Mouse (Mus musculus): ENCODE results near the gene Cdc42bpa. TPM values are rescaled to one million over a fixed set of nuclear protein-coding genes. Genes with fewer than 3 reads are reported as not detected.

Gene Cdc42bpa
- polyA plus RNA-seq (2016; fragmentation: Nextera tagmentation; extraction: Ambion mirVana): 22.2 and 22.4 TPM in 2 replicates

GRCm38 (mm10) chr1:179959721-179960542 lies at the start of gene Cdc42bpa:
Gene Cdc42bpa (plus strand): TSS chr1:179960472.
- Histone ChIP-seq H3K9me3 (no peaks in the 10 kb centered on the region), H3K4me2 (replicated peaks) (peak within 1 kb of the TSS; percentile 77), H3K36me3 (no peaks in the 10 kb centered on the region), H3K4me1 (peaks cover 20% of the 10 kb centered on the region), H3K9ac (replicated peaks) (peak within 1 kb of the TSS; percentile 93), H3K27ac (replicated peaks) (peak within 1 kb of the TSS; percentile 94), H3K27me3 (no peaks in the 10 kb centered on the region), H3K4me3 (peak within 1 kb of the TSS; percentile 87)
- peak; percentile 93 for ATAC-seq (ENCODE audit: low FRiP score, low read depth)
- under 1% methylated on average over 79 of the region's 128 CpGs for WGBS

GRCm38 (mm10) chr1:179913471-179913870 lies 46.8 kb upstream of the Cdc42bpa start:
- no peak overlapping the region for H3K9ac ChIP-seq (replicated peaks)
- no peaks in the 10 kb centered on the region for H3K36me3 ChIP-seq
- H3K4me3 ChIP-seq: no peak overlapping the region
- no peak overlapping the region for H3K4me2 ChIP-seq (replicated peaks)
- WGBS: 82% methylated on average over 4 of the region's 4 CpGs
- no peak overlapping the region for H3K27ac ChIP-seq (replicated peaks)
- no peaks in the 10 kb centered on the region for H3K9me3 ChIP-seq
- H3K27me3 ChIP-seq: no peaks in the 10 kb centered on the region
- no peaks in the 10 kb centered on the region for H3K4me1 ChIP-seq
- no peak for ATAC-seq (ENCODE audit: low FRiP score, low read depth)

- ATAC-seq (ENCODE audit: low FRiP score, low read depth): no peak
- H3K9ac ChIP-seq (replicated peaks): no peak overlapping the region
- 52% methylated on average over 4 of the region's 4 CpGs for WGBS
These were observed 43.2 kb upstream of the Cdc42bpa start for GRCm38 (mm10) chr1:179917036-179917435.

GRCm38 (mm10) chr1:179917481-179917880 lies 42.8 kb upstream of the Cdc42bpa start:
- Histone ChIP-seq H3K4me3 (no peak overlapping the region), H3K4me2 (replicated peaks) (no peak overlapping the region), H3K9ac (replicated peaks) (no peak overlapping the region), H3K36me3 (no peaks in the 10 kb centered on the region), H3K27ac (replicated peaks) (no peak overlapping the region), H3K27me3 (no peaks in the 10 kb centered on the region), H3K4me1 (no peaks in the 10 kb centered on the region), H3K9me3 (no peaks in the 10 kb centered on the region)
- ATAC-seq (ENCODE audit: low FRiP score, low read depth): no peak
- 78% methylated on average over 11 of the region's 11 CpGs for WGBS

More at GRCm38 (mm10) chr1:179917036-179917435, 43.2 kb upstream of the Cdc42bpa start:
- H3K4me3 ChIP-seq: no peak overlapping the region
- H3K4me2 ChIP-seq (replicated peaks): no peak overlapping the region
- no peaks in the 10 kb centered on the region for H3K4me1 ChIP-seq
- no peaks in the 10 kb centered on the region for H3K27me3 ChIP-seq
- H3K36me3 ChIP-seq: no peaks in the 10 kb centered on the region
- no peak overlapping the region for H3K27ac ChIP-seq (replicated peaks)
- no peaks in the 10 kb centered on the region for H3K9me3 ChIP-seq

- WGBS: 88% methylated on average over 8 of the region's 8 CpGs
- H3K4me3 ChIP-seq: no peak overlapping the region
- H3K4me1 ChIP-seq: no peaks in the 10 kb centered on the region
These were observed 40.4 kb upstream of the Cdc42bpa start for GRCm38 (mm10) chr1:179919656-179920436.

GRCm38 (mm10) chr1:179923661-179924405 lies 36.4 kb upstream of the Cdc42bpa start:
- H3K9me3 ChIP-seq: no peaks in the 10 kb centered on the region
- H3K9ac ChIP-seq (replicated peaks): no peak overlapping the region
- H3K27me3 ChIP-seq: no peaks in the 10 kb centered on the region
- 61% methylated on average over 10 of the region's 10 CpGs for WGBS
- no peaks in the 10 kb centered on the region for H3K36me3 ChIP-seq
- no peak overlapping the region for H3K4me3 ChIP-seq
- H3K4me1 ChIP-seq: no peaks in the 10 kb centered on the region
- H3K27ac ChIP-seq (replicated peaks): no peak overlapping the region
- no peak for ATAC-seq (ENCODE audit: low FRiP score, low read depth)
- no peak overlapping the region for H3K4me2 ChIP-seq (replicated peaks)

More at GRCm38 (mm10) chr1:179919656-179920436, 40.4 kb upstream of the Cdc42bpa start:
- Histone ChIP-seq H3K36me3 (no peaks in the 10 kb centered on the region), H3K27me3 (no peaks in the 10 kb centered on the region), H3K4me2 (replicated peaks) (no peak overlapping the region), H3K9ac (replicated peaks) (no peak overlapping the region), H3K9me3 (no peaks in the 10 kb centered on the region), H3K27ac (replicated peaks) (no peak overlapping the region)
- no peak for ATAC-seq (ENCODE audit: low FRiP score, low read depth)

GRCm38 (mm10) chr1:179926240-179926639 lies 34.0 kb upstream of the Cdc42bpa start:
- Histone ChIP-seq H3K9ac (replicated peaks) (no peak overlapping the region), H3K27ac (replicated peaks) (no peak overlapping the region), H3K36me3 (no peaks in the 10 kb centered on the region), H3K4me3 (no peak overlapping the region), H3K4me2 (replicated peaks) (no peak overlapping the region), H3K4me1 (no peaks in the 10 kb centered on the region), H3K27me3 (no peaks in the 10 kb centered on the region), H3K9me3 (no peaks in the 10 kb centered on the region)
- WGBS: 56% methylated on average over 6 of the region's 6 CpGs
- no peak for ATAC-seq (ENCODE audit: low FRiP score, low read depth)

- Histone ChIP-seq H3K9me3 (no peaks in the 10 kb centered on the region), H3K4me1 (0 out of 2 replicates have a peak, but pooled peaks cover 2% of the 10 kb centered on the region), H3K4me2 (replicated peaks) (no peak overlapping the region), H3K4me3 (no peak overlapping the region), H3K36me3 (no peaks in the 10 kb centered on the region), H3K27ac (replicated peaks) (no peak overlapping the region), H3K9ac (replicated peaks) (no peak overlapping the region), H3K27me3 (no peaks in the 10 kb centered on the region)
- 91% methylated on average over 6 of the region's 6 CpGs for WGBS
- ATAC-seq (ENCODE audit: low FRiP score, low read depth): no peak
These were observed 33.2 kb upstream of the Cdc42bpa start for GRCm38 (mm10) chr1:179927102-179927501.

- 0 out of 2 replicates have a peak, but pooled peaks cover 2% of the 10 kb centered on the region for H3K4me1 ChIP-seq
- no peak overlapping the region for H3K4me2 ChIP-seq (replicated peaks)
- H3K27ac ChIP-seq (replicated peaks): no peak overlapping the region
- WGBS: 57% methylated on average over 7 of the region's 7 CpGs
- no peak overlapping the region for H3K9ac ChIP-seq (replicated peaks)
- H3K4me3 ChIP-seq: no peak overlapping the region
- no peak for ATAC-seq (ENCODE audit: low FRiP score, low read depth)
- H3K27me3 ChIP-seq: no peaks in the 10 kb centered on the region
- no peaks in the 10 kb centered on the region for H3K9me3 ChIP-seq
- no peaks in the 10 kb centered on the region for H3K36me3 ChIP-seq
These were observed 31.4 kb upstream of the Cdc42bpa start for GRCm38 (mm10) chr1:179928822-179929221.

- no peaks in the 10 kb centered on the region for H3K9me3 ChIP-seq
- no peak overlapping the region for H3K9ac ChIP-seq (replicated peaks)
- no peaks in the 10 kb centered on the region for H3K36me3 ChIP-seq
- no peak overlapping the region for H3K4me2 ChIP-seq (replicated peaks)
- H3K27ac ChIP-seq (replicated peaks): no peak overlapping the region
- no peak for ATAC-seq (ENCODE audit: low FRiP score, low read depth)
- WGBS: 84% methylated on average over 3 of the region's 3 CpGs
- H3K27me3 ChIP-seq: no peaks in the 10 kb centered on the region
- H3K4me3 ChIP-seq: no peak overlapping the region
- 0 out of 2 replicates have a peak, but pooled peaks cover 2% of the 10 kb centered on the region for H3K4me1 ChIP-seq
These were observed 29.0 kb upstream of the Cdc42bpa start for GRCm38 (mm10) chr1:179931247-179931646.

GRCm38 (mm10) chr1:179934064-179934463 lies 26.2 kb upstream of the Cdc42bpa start:
- Histone ChIP-seq H3K9me3 (no peaks in the 10 kb centered on the region), H3K9ac (replicated peaks) (no peak overlapping the region), H3K27me3 (no peaks in the 10 kb centered on the region), H3K4me1 (0 out of 2 replicates have a peak, but pooled peaks cover 2% of the 10 kb centered on the region), H3K4me3 (no peak overlapping the region), H3K36me3 (no peaks in the 10 kb centered on the region), H3K4me2 (replicated peaks) (no peak overlapping the region), H3K27ac (replicated peaks) (no peak overlapping the region)
- no peak for ATAC-seq (ENCODE audit: low FRiP score, low read depth)
- WGBS: 79% methylated on average over 3 of the region's 3 CpGs
